Mouse (Mus musculus): Measurements from ENCODE around the gene Myt1l.
A peak's percentile ranks its signal among the peaks of the same experiment; 100 is the strongest.

The Myt1l gene

GRCm38 (mm10) chr12:29816761-29817160 lies 288.6 kb downstream of the Myt1l start:
- DNase-seq (ENCODE audit: low spot score): no peak

GRCm38 (mm10) chr12:29822216-29822615 lies 294.0 kb downstream of the Myt1l start:
- DNase-seq (ENCODE audit: low spot score): peak; percentile 77

GRCm38 (mm10) chr12:29823766-29824417 lies 295.7 kb downstream of the Myt1l start:
- no peak for DNase-seq (ENCODE audit: low spot score)

GRCm38 (mm10) chr12:29830571-29830970 lies 302.4 kb downstream of the Myt1l start:
- no peak for DNase-seq (ENCODE audit: low spot score)

GRCm38 (mm10) chr12:29831356-29831755 lies 303.2 kb downstream of the Myt1l start:
- no peak for DNase-seq (ENCODE audit: low spot score)

- DNase-seq (ENCODE audit: low spot score): peak; percentile 50
Measured at GRCm38 (mm10) chr12:29837301-29837791, 309.2 kb downstream of the Myt1l start.

- no peak for DNase-seq (ENCODE audit: low spot score)
Measured at GRCm38 (mm10) chr12:29838421-29838820, 310.2 kb downstream of the Myt1l start.

GRCm38 (mm10) chr12:29849936-29850335 lies 321.8 kb downstream of the Myt1l start:
- DNase-seq (ENCODE audit: low spot score): no peak

GRCm38 (mm10) chr12:29854151-29854585 lies 326.0 kb downstream of the Myt1l start:
- DNase-seq (ENCODE audit: low spot score): no peak

- DNase-seq (ENCODE audit: low spot score): no peak
Measured at GRCm38 (mm10) chr12:29855007-29855406, 326.8 kb downstream of the Myt1l start.

- DNase-seq (ENCODE audit: low spot score): no peak
Measured at GRCm38 (mm10) chr12:29860986-29861385, 332.8 kb downstream of the Myt1l start.

- DNase-seq (ENCODE audit: low spot score): no peak
Measured at GRCm38 (mm10) chr12:29868295-29868694, 340.1 kb downstream of the Myt1l start.

- no peak for DNase-seq (ENCODE audit: low spot score)
Measured at GRCm38 (mm10) chr12:29868781-29869180, 340.6 kb downstream of the Myt1l start.

GRCm38 (mm10) chr12:29872156-29872815 lies 344.1 kb downstream of the Myt1l start:
- DNase-seq (ENCODE audit: low spot score): peak; percentile 93

GRCm38 (mm10) chr12:29873281-29873772 lies 345.1 kb downstream of the Myt1l start:
- DNase-seq (ENCODE audit: low spot score): no peak

GRCm38 (mm10) chr12:29877977-29878376 lies 349.8 kb downstream of the Myt1l start:
- no peak for DNase-seq (ENCODE audit: low spot score)

GRCm38 (mm10) chr12:29882871-29883617 lies 354.9 kb downstream of the Myt1l start:
- peak; percentile 73 for DNase-seq (ENCODE audit: low spot score)

GRCm38 (mm10) chr12:29884376-29884775 lies 356.2 kb downstream of the Myt1l start:
- no peak for DNase-seq (ENCODE audit: low spot score)

- no peak for DNase-seq (ENCODE audit: low spot score)
Measured at GRCm38 (mm10) chr12:29894669-29895068, 366.5 kb downstream of the Myt1l start.

- DNase-seq (ENCODE audit: low spot score): no peak
Measured at GRCm38 (mm10) chr12:29897533-29898085, 369.4 kb downstream of the Myt1l start.

- no peak for DNase-seq (ENCODE audit: low spot score)
Measured at GRCm38 (mm10) chr12:29904101-29904874, 376.1 kb downstream of the Myt1l start.

Measured in left cerebral cortex, adult 11 months (tissue).